8 mouse cellular contexts compared by ENCODE assay signal in the genomic region with DNA sequence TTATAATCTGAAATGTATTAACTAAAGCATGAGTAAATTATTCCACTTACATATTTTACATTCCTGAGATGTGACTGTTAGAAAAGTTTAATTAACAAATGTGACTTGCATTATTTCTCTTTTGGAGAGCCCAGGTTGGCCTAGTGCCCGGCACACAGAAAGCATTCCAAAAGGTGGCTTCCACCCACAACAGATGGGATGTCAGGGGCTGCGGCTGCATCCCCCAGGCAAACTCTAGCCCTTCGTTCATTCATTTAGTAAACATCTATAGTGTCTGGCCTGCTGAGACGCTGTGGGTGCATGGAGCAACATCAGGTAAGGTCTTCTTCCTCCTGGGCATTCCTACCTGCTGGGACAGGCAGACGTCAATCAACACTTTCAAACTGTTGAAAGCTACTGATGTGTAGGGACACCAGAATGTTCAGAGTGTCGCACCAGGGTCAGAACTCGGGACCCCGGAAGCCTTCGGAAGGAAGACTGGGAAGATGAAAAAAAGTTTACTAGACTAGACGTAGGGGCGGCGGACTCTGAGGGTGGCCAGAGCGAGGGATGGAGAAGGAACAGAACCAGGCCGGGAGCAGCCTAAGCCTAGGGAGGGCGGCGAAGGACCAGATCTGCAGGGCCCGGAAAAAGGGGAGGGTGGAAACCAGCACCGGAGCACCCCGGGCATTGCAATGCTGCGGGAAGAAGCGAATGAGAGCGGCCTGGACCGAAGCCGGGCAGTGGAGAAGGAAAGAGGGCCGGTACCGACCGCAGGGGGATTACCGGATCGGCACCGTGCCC. TPM values are rescaled to one million over a fixed set of nuclear protein-coding genes. Genes with fewer than 3 reads are reported as not detected.
A peak's percentile ranks its signal among the peaks of the same experiment; 100 is the strongest.
DNase-seq lines count a peak whose midpoint lies in the region; ATAC-seq lines count a peak whose summit lies in the region.

No protein-coding gene starts in this region.

- H3K27me3 ChIP-seq in embryonic facial prominence, embryonic 15.5 days = no peaks in the 10 kb centered on the region
- H3K27me3 ChIP-seq in midbrain, embryonic 15.5 days (replicated peaks) = no peaks in the 10 kb centered on the region

- peaks cover 50% of the 10 kb centered on the region for H3K4me1 ChIP-seq in embryonic facial prominence, embryonic 15.5 days
- peaks cover 54% of the 10 kb centered on the region for H3K4me1 ChIP-seq in midbrain, embryonic 15.5 days

- H3K36me3 ChIP-seq in embryonic facial prominence, embryonic 15.5 days = no peaks in the 10 kb centered on the region
- H3K36me3 ChIP-seq in midbrain, embryonic 15.5 days (replicated peaks) = no peaks in the 10 kb centered on the region

- no peak for DNase-seq in cerebellum, adult 8-10 months
- peak; percentile 48 to 59 for DNase-seq in kidney, postnatal 4 days
- no peak for DNase-seq in urinary bladder, postnatal 10 days (ENCODE audit: low spot score)
- no peak for DNase-seq in urinary bladder, adult 18-20 months (ENCODE audit: low spot score in 2 of 2)

- H3K27ac ChIP-seq in embryonic facial prominence, embryonic 15.5 days (replicated peaks) = peak overlapping the region; percentile 86
- H3K27ac ChIP-seq in midbrain, embryonic 15.5 days = peak overlapping the region; percentile 94

- peak overlapping the region; percentile 90 for H3K4me2 ChIP-seq in embryonic facial prominence, embryonic 15.5 days (replicated peaks)
- peak overlapping the region; percentile 85 for H3K4me2 ChIP-seq in midbrain, embryonic 15.5 days

- no peaks in the 10 kb centered on the region for H3K9me3 ChIP-seq in embryonic facial prominence, embryonic 15.5 days (replicated peaks)
- H3K9me3 ChIP-seq in midbrain, embryonic 15.5 days = no peaks in the 10 kb centered on the region

- ATAC-seq in cerebellum, adult (ENCODE audit: insufficient number of reproducible peaks, low FRiP score, low TSS enrichment) = 0 out of 2 replicates have a peak, but pooled peaks have one; percentile 1
- ATAC-seq in CD4-positive, CD25-positive, alpha-beta regulatory T cell, adult 4 months = peak; percentile 0
- ATAC-seq in embryonic facial prominence, embryonic 15.5 days (ENCODE audit: insufficient number of reproducible peaks, low FRiP score, low TSS enrichment, low read depth) = peak; percentile 9
- ATAC-seq in midbrain, embryonic 15.5 days (replicated peaks) = peak; percentile 46

- H3K9ac ChIP-seq in embryonic facial prominence, embryonic 15.5 days = peak overlapping the region; percentile 69
- peak overlapping the region; percentile 90 for H3K9ac ChIP-seq in midbrain, embryonic 15.5 days

- peak overlapping the region; percentile 74 for H3K4me3 ChIP-seq in embryonic facial prominence, embryonic 15.5 days (replicated peaks)
- peak overlapping the region; percentile 89 for H3K4me3 ChIP-seq in midbrain, embryonic 15.5 days

- under 1% methylated on average over 30 of the region's 30 CpGs for WGBS in embryonic facial prominence, embryonic 15.5 days
- WGBS in midbrain, embryonic 15.5 days = under 1% methylated on average over 30 of the region's 30 CpGs

RNA-seq across cellular contexts. Expression of a gene that starts 0.6 kb away (rescaled TPM):
- 10 to 100 TPM; 37.2 to 65.4 TPM for polyA plus RNA-seq in CD4-positive, CD25-positive, alpha-beta regulatory T cell, adult 4 months (2017; shearing (Covaris generic))
- 86.4 and 91.3 TPM in 2 replicates for polyA plus RNA-seq in embryonic facial prominence, embryonic 15.5 days (2015; fragmentation: Nextera tagmentation; extraction: Ambion mirVana)
- polyA plus RNA-seq in midbrain, embryonic 15.5 days (2015; fragmentation: Nextera tagmentation; extraction: Ambion mirVana) = 111 and 115 TPM in 2 replicates

RNA-seq across cellular contexts. Expression of a gene that starts 38.0 kb away (rescaled TPM):
- polyA plus RNA-seq in CD4-positive, CD25-positive, alpha-beta regulatory T cell, adult 4 months (2017; shearing (Covaris generic)) = 10 to 100 TPM; 39.2 to 59.8 TPM
- 58.7 and 59.5 TPM in 2 replicates for polyA plus RNA-seq in embryonic facial prominence, embryonic 15.5 days (2015; fragmentation: Nextera tagmentation; extraction: Ambion mirVana)
- polyA plus RNA-seq in midbrain, embryonic 15.5 days (2015; fragmentation: Nextera tagmentation; extraction: Ambion mirVana) = 72.8 and 74.1 TPM in 2 replicates

RNA-seq across cellular contexts. Expression of a gene that starts 42.8 kb away (rescaled TPM):
- polyA plus RNA-seq in CD4-positive, CD25-positive, alpha-beta regulatory T cell, adult 4 months (2017; shearing (Covaris generic)) = not detected
- polyA plus RNA-seq in embryonic facial prominence, embryonic 15.5 days (2015; fragmentation: Nextera tagmentation; extraction: Ambion mirVana) = 0.27 and 0.55 TPM in 2 replicates
- 8.5 and 10.9 TPM in 2 replicates for polyA plus RNA-seq in midbrain, embryonic 15.5 days (2015; fragmentation: Nextera tagmentation; extraction: Ambion mirVana)

Comparison
In these comparisons a context has a peak if more than half of its experiments do, and no peak if none do; other contexts are left out.
1. DNase-seq: peak in kidney, postnatal 4 days (2 of 2); none in cerebellum, adult 8-10 months (single experiment), urinary bladder, postnatal 10 days (single experiment) and urinary bladder, adult 18-20 months (0 of 2).
2. Peak in every context shown above with its lines, with median percentiles within 50 percentile points of each other: ATAC-seq.